Mouse (Mus musculus): ENCODE results near the gene Hivep3. TPM values are rescaled to one million over a fixed set of nuclear protein-coding genes. Genes with fewer than 3 reads are reported as not detected.
A peak's percentile ranks its signal among the peaks of the same experiment; 100 is the strongest.

The Hivep3 gene
- polyA plus RNA-seq, 1 experiment: 0.54 TPM

GRCm38 (mm10) chr4:120032984-120033355 is 299.4 kb downstream of the Hivep3 start:
- peak overlapping the region; percentile 98 for H3K4me2 ChIP-seq (ENCODE audit: low read depth)
- H3K27me3 ChIP-seq (ENCODE audit: control insufficient read depth, insufficient read depth, insufficient read length): no peaks in the 10 kb centered on the region
- no peaks in the 10 kb centered on the region for H3K36me3 ChIP-seq (ENCODE audit: control insufficient read depth, insufficient read depth)
- H3K79me2 ChIP-seq (ENCODE audit: control insufficient read depth, insufficient read depth): no peaks in the 10 kb centered on the region
- TF ChIP-seq TCF3 (IDR thresholded peaks at IDR 0.05; ENCODE audit: insufficient read length, low read depth): no peak
- TF ChIP-seq MAX (IDR thresholded peaks at IDR 0.05; ENCODE audit: low read depth): no peak
- TF ChIP-seq CEBPB (IDR thresholded peaks at IDR 0.05; ENCODE audit: insufficient read depth, poor library complexity, severe bottlenecking): no peak
- no peak for TF ChIP-seq REST (IDR thresholded peaks at IDR 0.05; ENCODE audit: insufficient read depth, insufficient read length)
- no peak for TF ChIP-seq POLR2A (IDR thresholded peaks at IDR 0.05; ENCODE audit: insufficient read length, low read depth)
- TF ChIP-seq MYOG (IDR thresholded peaks at IDR 0.05; ENCODE audit: control insufficient read depth in 1 of 3, insufficient read depth in 1 of 3, insufficient read length in 2 of 3, low read depth in 2 of 3): no peak
- TF ChIP-seq POLR2AphosphoS2 (IDR thresholded peaks at IDR 0.05; ENCODE audit: insufficient read length, low read depth): no peak
- no peak for TF ChIP-seq MYOD1 (IDR thresholded peaks at IDR 0.05; ENCODE audit: control insufficient read depth in 1 of 3, insufficient read length in 2 of 3, low read depth in 2 of 3)
- TF ChIP-seq USF1 (IDR thresholded peaks at IDR 0.05; ENCODE audit: low read depth): no peak
- no peak for TF ChIP-seq SRF (IDR thresholded peaks at IDR 0.05; ENCODE audit: control insufficient read depth, insufficient read length, low read depth)
- no peak for TF ChIP-seq E2F4 (IDR thresholded peaks at IDR 0.05; ENCODE audit: insufficient read depth)
- no peak for TF ChIP-seq TCF12 (IDR thresholded peaks at IDR 0.05; ENCODE audit: insufficient read depth, poor library complexity, severe bottlenecking)
- H3ac ChIP-seq (ENCODE audit: control insufficient read depth, insufficient read length): peak overlapping the region; percentile 70
- H3K4me3 ChIP-seq: peak overlapping the region; percentile 27

- TF ChIP-seq E2F4 (IDR thresholded peaks at IDR 0.05; ENCODE audit: insufficient read depth) (no peak), POLR2AphosphoS2 (IDR thresholded peaks at IDR 0.05; ENCODE audit: insufficient read length, low read depth) (no peak), POLR2A (IDR thresholded peaks at IDR 0.05; ENCODE audit: insufficient read length, low read depth) (no peak)
- Histone ChIP-seq H3K36me3 (ENCODE audit: control insufficient read depth, insufficient read depth) (no peaks in the 10 kb centered on the region), H3K27me3 (ENCODE audit: control insufficient read depth, insufficient read depth, insufficient read length) (no peaks in the 10 kb centered on the region)
Observed at GRCm38 (mm10) chr4:120036294-120036693, 302.7 kb downstream of the Hivep3 start.

GRCm38 (mm10) chr4:120037007-120037406 is 303.4 kb downstream of the Hivep3 start:
- H3K4me3 ChIP-seq: no peak overlapping the region
- no peaks in the 10 kb centered on the region for H3K27me3 ChIP-seq (ENCODE audit: control insufficient read depth, insufficient read depth, insufficient read length)
- H3ac ChIP-seq (ENCODE audit: control insufficient read depth, insufficient read length): no peak overlapping the region
- no peaks in the 10 kb centered on the region for H3K36me3 ChIP-seq (ENCODE audit: control insufficient read depth, insufficient read depth)
- TF ChIP-seq POLR2A (IDR thresholded peaks at IDR 0.05; ENCODE audit: insufficient read length, low read depth) (no peak), USF1 (IDR thresholded peaks at IDR 0.05; ENCODE audit: low read depth) (no peak), MYOD1 (IDR thresholded peaks at IDR 0.05; ENCODE audit: control insufficient read depth in 1 of 3, insufficient read length in 2 of 3, low read depth in 2 of 3) (no peak), TCF3 (IDR thresholded peaks at IDR 0.05; ENCODE audit: insufficient read length, low read depth) (no peak), MYOG (IDR thresholded peaks at IDR 0.05; ENCODE audit: control insufficient read depth in 1 of 3, insufficient read depth in 1 of 3, insufficient read length in 2 of 3, low read depth in 2 of 3) (no peak)
- no peak overlapping the region for H3K4me2 ChIP-seq (ENCODE audit: low read depth)
- H3K79me2 ChIP-seq (ENCODE audit: control insufficient read depth, insufficient read depth): no peaks in the 10 kb centered on the region

More at GRCm38 (mm10) chr4:120036294-120036693, 302.7 kb downstream of the Hivep3 start:
- H3ac ChIP-seq (ENCODE audit: control insufficient read depth, insufficient read length): no peak overlapping the region
- H3K79me2 ChIP-seq (ENCODE audit: control insufficient read depth, insufficient read depth): no peaks in the 10 kb centered on the region
- no peak overlapping the region for H3K4me2 ChIP-seq (ENCODE audit: low read depth)
- no peak overlapping the region for H3K4me3 ChIP-seq

- no peak overlapping the region for H3K4me3 ChIP-seq
- H3K27me3 ChIP-seq (ENCODE audit: control insufficient read depth, insufficient read depth, insufficient read length): no peaks in the 10 kb centered on the region
- H3ac ChIP-seq (ENCODE audit: control insufficient read depth, insufficient read length): no peak overlapping the region
- no peaks in the 10 kb centered on the region for H3K36me3 ChIP-seq (ENCODE audit: control insufficient read depth, insufficient read depth)
- no peak overlapping the region for H3K4me2 ChIP-seq (ENCODE audit: low read depth)
- no peak for TF ChIP-seq MYOG (IDR thresholded peaks at IDR 0.05; ENCODE audit: control insufficient read depth in 1 of 3, insufficient read depth in 1 of 3, insufficient read length in 2 of 3, low read depth in 2 of 3)
- no peak for TF ChIP-seq TCF12 (IDR thresholded peaks at IDR 0.05; ENCODE audit: insufficient read depth, poor library complexity, severe bottlenecking)
- no peak for TF ChIP-seq USF1 (IDR thresholded peaks at IDR 0.05; ENCODE audit: low read depth)
- no peak for TF ChIP-seq SRF (IDR thresholded peaks at IDR 0.05; ENCODE audit: control insufficient read depth, insufficient read length, low read depth)
- no peak for TF ChIP-seq MYOD1 (IDR thresholded peaks at IDR 0.05; ENCODE audit: control insufficient read depth in 1 of 3, insufficient read length in 2 of 3, low read depth in 2 of 3)
- TF ChIP-seq CEBPB (IDR thresholded peaks at IDR 0.05; ENCODE audit: insufficient read depth, poor library complexity, severe bottlenecking): no peak
- no peak for TF ChIP-seq MAX (IDR thresholded peaks at IDR 0.05; ENCODE audit: low read depth)
- no peaks in the 10 kb centered on the region for H3K79me2 ChIP-seq (ENCODE audit: control insufficient read depth, insufficient read depth)
Observed at GRCm38 (mm10) chr4:120041520-120041919, 307.9 kb downstream of the Hivep3 start.

- Histone ChIP-seq H3ac (ENCODE audit: control insufficient read depth, insufficient read length) (no peak overlapping the region), H3K36me3 (ENCODE audit: control insufficient read depth, insufficient read depth) (no peaks in the 10 kb centered on the region), H3K27me3 (ENCODE audit: control insufficient read depth, insufficient read depth, insufficient read length) (no peaks in the 10 kb centered on the region), H3K4me3 (no peak overlapping the region), H3K79me2 (ENCODE audit: control insufficient read depth, insufficient read depth) (no peaks in the 10 kb centered on the region), H3K4me2 (ENCODE audit: low read depth) (no peak overlapping the region)
- TF ChIP-seq MAX (IDR thresholded peaks at IDR 0.05; ENCODE audit: low read depth) (no peak), POLR2A (IDR thresholded peaks at IDR 0.05; ENCODE audit: insufficient read length, low read depth) (no peak), CEBPB (IDR thresholded peaks at IDR 0.05; ENCODE audit: insufficient read depth, poor library complexity, severe bottlenecking) (no peak), E2F4 (IDR thresholded peaks at IDR 0.05; ENCODE audit: insufficient read depth) (no peak), USF1 (IDR thresholded peaks at IDR 0.05; ENCODE audit: low read depth) (no peak), TCF12 (IDR thresholded peaks at IDR 0.05; ENCODE audit: insufficient read depth, poor library complexity, severe bottlenecking) (no peak), TCF3 (IDR thresholded peaks at IDR 0.05; ENCODE audit: insufficient read length, low read depth) (no peak), REST (IDR thresholded peaks at IDR 0.05; ENCODE audit: insufficient read depth, insufficient read length) (no peak), MYOD1 (IDR thresholded peaks at IDR 0.05; ENCODE audit: control insufficient read depth in 1 of 3, insufficient read length in 2 of 3, low read depth in 2 of 3) (no peak), SRF (IDR thresholded peaks at IDR 0.05; ENCODE audit: control insufficient read depth, insufficient read length, low read depth) (no peak), MYOG (IDR thresholded peaks at IDR 0.05; ENCODE audit: control insufficient read depth in 1 of 3, insufficient read depth in 1 of 3, insufficient read length in 2 of 3, low read depth in 2 of 3) (no peak), POLR2AphosphoS2 (IDR thresholded peaks at IDR 0.05; ENCODE audit: insufficient read length, low read depth) (no peak)
Observed at GRCm38 (mm10) chr4:120042480-120042879, 308.9 kb downstream of the Hivep3 start.

All from myocyte (in vitro differentiated cells).